In the genomic region with DNA sequence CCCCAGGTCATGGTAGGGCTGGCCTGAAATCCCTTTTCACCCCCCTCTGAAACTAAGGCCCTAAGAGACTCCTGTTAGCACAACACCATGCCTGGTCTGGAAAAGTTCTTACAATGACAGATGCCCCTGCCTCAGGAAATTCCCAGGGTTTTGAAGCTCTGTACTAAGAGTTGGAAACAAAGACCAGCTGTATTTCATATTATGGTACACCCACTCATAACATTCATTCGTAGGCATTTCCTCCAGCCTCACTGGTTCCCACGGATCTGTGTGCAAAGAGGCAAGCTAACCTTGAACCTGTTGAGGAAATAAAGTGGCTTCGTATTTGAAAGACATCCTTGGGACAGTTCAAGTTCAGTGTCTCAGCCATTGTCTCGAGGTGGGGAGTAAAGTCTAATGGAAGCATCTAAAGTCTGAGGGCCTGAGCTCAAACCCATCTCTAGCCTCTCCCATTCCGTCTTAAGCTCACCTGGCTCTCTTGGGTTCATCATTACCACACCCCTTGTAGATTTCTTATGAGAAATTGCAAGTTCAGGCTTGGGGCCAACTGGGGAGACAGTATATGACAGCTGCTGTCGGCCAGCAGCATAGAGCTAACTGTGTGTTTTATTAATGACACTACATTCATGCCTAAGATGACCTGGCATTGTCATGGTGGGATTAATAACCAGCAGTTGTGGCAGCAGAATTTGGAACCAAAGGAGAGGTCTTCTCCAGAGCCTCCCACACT, we compare ENCODE assay signal across 13 mouse cellular contexts. TPM values are rescaled to one million over a fixed set of nuclear protein-coding genes. Genes with fewer than 3 reads are reported as not detected.
A peak's percentile ranks its signal among the peaks of the same experiment; 100 is the strongest.
DNase-seq lines count a peak whose midpoint lies in the region; ATAC-seq and TF ChIP-seq lines count a peak whose summit lies in the region.
"Had no signal": no experiment of that assay in that cellular context is flagged by ENCODE, and none has a peak within 500 bp of the region (broad histone marks: within the 10 kb centered on the region; RNA-seq: fewer than 3 reads in every experiment).

No protein-coding gene starts in this region.

- no peak for DNase-seq in kidney, adult 18-20 months
- DNase-seq in stomach, postnatal 0 days (ENCODE audit: low spot score): no peak
- DNase-seq in urinary bladder, adult 18-20 months (ENCODE audit: low spot score in 2 of 2): no peak
- DNase-seq: cerebellum, adult 8-10 months had no signal

- H3K4me1 ChIP-seq in kidney, embryonic 14.5 days (ENCODE audit: control insufficient read depth, insufficient read depth, low read length): 0 out of 2 replicates have a peak, but pooled peaks cover 4% of the 10 kb centered on the region
- peaks cover 4% of the 10 kb centered on the region for H3K4me1 ChIP-seq in neural tube, embryonic 13.5 days (replicated peaks)
- H3K4me1 ChIP-seq in neural tube, embryonic 15.5 days: no peaks in the 10 kb centered on the region
- H3K4me1 ChIP-seq in heart, embryonic 16.5 days (ENCODE audit: control insufficient read depth, insufficient read depth, low read length): peaks cover 25% of the 10 kb centered on the region
- H3K4me1 ChIP-seq in stomach, postnatal 0 days (replicated peaks; ENCODE audit: control insufficient read depth, insufficient read depth): no peaks in the 10 kb centered on the region
- H3K4me1 ChIP-seq: forebrain, embryonic 15.5 days; hindbrain, embryonic 12.5 days had no signal

- 0 out of 2 replicates have a peak overlapping the region, but pooled peaks have one; percentile 1 for H3K27ac ChIP-seq in kidney, embryonic 14.5 days (ENCODE audit: low read depth, low read length)
- 0 out of 2 replicates have a peak overlapping the region, but pooled peaks have one; percentile 18 for H3K27ac ChIP-seq in neural tube, embryonic 13.5 days (replicated peaks)
- no peak overlapping the region for H3K27ac ChIP-seq in neural tube, embryonic 15.5 days (replicated peaks)
- H3K27ac ChIP-seq in heart, embryonic 16.5 days (ENCODE audit: low read length): peak overlapping the region; percentile 65
- peak overlapping the region; percentile 61; the same call in 1 of the 2 replicates for H3K27ac ChIP-seq in stomach, postnatal 0 days (replicated peaks)
- H3K27ac ChIP-seq: forebrain, embryonic 15.5 days; hindbrain, embryonic 12.5 days had no signal

- ATAC-seq in kidney, embryonic 14.5 days (ENCODE audit: low FRiP score, low TSS enrichment): no peak
- no peak for ATAC-seq in neural tube, embryonic 13.5 days (ENCODE audit: low read depth)
- no peak for ATAC-seq in neural tube, embryonic 15.5 days (ENCODE audit: low FRiP score)
- ATAC-seq in heart, embryonic 16.5 days (replicated peaks; ENCODE audit: extremely low read depth, insufficient read depth, low FRiP score): no peak
- no peak for ATAC-seq in stomach, postnatal 0 days (ENCODE audit: low FRiP score, low TSS enrichment)
- no peak for ATAC-seq in inflammation-experienced regulatory T-cells, adult 6 months
- ATAC-seq: forebrain, embryonic 15.5 days had no signal

- no peak for TF ChIP-seq CTCF in stomach, postnatal 0 days (IDR thresholded peaks at IDR 0.05; ENCODE audit: low read depth)

- H3K27me3 ChIP-seq in kidney, embryonic 14.5 days (ENCODE audit: control insufficient read depth, insufficient read depth, low read length): no peaks in the 10 kb centered on the region
- no peaks in the 10 kb centered on the region for H3K27me3 ChIP-seq in neural tube, embryonic 13.5 days
- H3K27me3 ChIP-seq in neural tube, embryonic 15.5 days (replicated peaks): no peaks in the 10 kb centered on the region
- no peaks in the 10 kb centered on the region for H3K27me3 ChIP-seq in heart, embryonic 16.5 days (ENCODE audit: control insufficient read depth, insufficient read depth, low read length)
- H3K27me3 ChIP-seq in stomach, postnatal 0 days (ENCODE audit: control insufficient read depth, insufficient read depth, low read length): no peaks in the 10 kb centered on the region
- H3K27me3 ChIP-seq: forebrain, embryonic 15.5 days; hindbrain, embryonic 12.5 days; megakaryocyte, embryonic 14.5 days had no signal

- H3K4me3 ChIP-seq in kidney, embryonic 14.5 days (ENCODE audit: low read length): no peak overlapping the region
- H3K4me3 ChIP-seq in neural tube, embryonic 13.5 days: no peak overlapping the region
- H3K4me3 ChIP-seq in neural tube, embryonic 15.5 days (replicated peaks): no peak overlapping the region
- H3K4me3 ChIP-seq in heart, embryonic 16.5 days (ENCODE audit: low read length): no peak overlapping the region
- H3K4me3 ChIP-seq in stomach, postnatal 0 days (ENCODE audit: low read depth, low read length): no peak overlapping the region
- H3K4me3 ChIP-seq: forebrain, embryonic 15.5 days; hindbrain, embryonic 12.5 days; megakaryocyte, embryonic 14.5 days had no signal

- H3K9me3 ChIP-seq in kidney, embryonic 14.5 days (ENCODE audit: control insufficient read depth, low read length): no peaks in the 10 kb centered on the region
- no peaks in the 10 kb centered on the region for H3K9me3 ChIP-seq in neural tube, embryonic 13.5 days
- no peaks in the 10 kb centered on the region for H3K9me3 ChIP-seq in neural tube, embryonic 15.5 days (replicated peaks)
- no peaks in the 10 kb centered on the region for H3K9me3 ChIP-seq in heart, embryonic 16.5 days (replicated peaks; ENCODE audit: control insufficient read depth, low read length)
- H3K9me3 ChIP-seq in stomach, postnatal 0 days (ENCODE audit: control insufficient read depth, low read length): no peaks in the 10 kb centered on the region
- H3K9me3 ChIP-seq: forebrain, embryonic 15.5 days; hindbrain, embryonic 12.5 days; megakaryocyte, embryonic 14.5 days had no signal

- no peaks in the 10 kb centered on the region; the same call in 1 of the 2 replicates for H3K36me3 ChIP-seq in kidney, embryonic 14.5 days (ENCODE audit: control insufficient read depth, insufficient read depth, low read length)
- H3K36me3 ChIP-seq in neural tube, embryonic 13.5 days: no peaks in the 10 kb centered on the region
- H3K36me3 ChIP-seq in neural tube, embryonic 15.5 days: no peaks in the 10 kb centered on the region
- peaks cover 9% of the 10 kb centered on the region; the same call in 1 of the 2 replicates for H3K36me3 ChIP-seq in heart, embryonic 16.5 days (ENCODE audit: control insufficient read depth, insufficient read depth)
- H3K36me3 ChIP-seq in stomach, postnatal 0 days (ENCODE audit: control insufficient read depth, insufficient read depth, low read length): no peaks in the 10 kb centered on the region; the same call in 1 of the 2 replicates
- H3K36me3 ChIP-seq: forebrain, embryonic 15.5 days; hindbrain, embryonic 12.5 days had no signal

- no peak for TF ChIP-seq EP300 in stomach, postnatal 0 days (optimal IDR thresholded peaks at IDR 0.05)

- no peak overlapping the region for H3K9ac ChIP-seq in kidney, embryonic 14.5 days (ENCODE audit: low read depth, low read length)
- H3K9ac ChIP-seq in neural tube, embryonic 13.5 days: no peak overlapping the region
- H3K9ac ChIP-seq in neural tube, embryonic 15.5 days (replicated peaks): no peak overlapping the region
- H3K9ac ChIP-seq in heart, embryonic 16.5 days (ENCODE audit: low read length): no peak overlapping the region
- no peak overlapping the region for H3K9ac ChIP-seq in stomach, postnatal 0 days (ENCODE audit: low read length)
- H3K9ac ChIP-seq: forebrain, embryonic 15.5 days; hindbrain, embryonic 12.5 days had no signal

- no peak overlapping the region for H3K4me2 ChIP-seq in kidney, embryonic 14.5 days (replicated peaks; ENCODE audit: low read depth, low read length)
- no peak overlapping the region for H3K4me2 ChIP-seq in neural tube, embryonic 13.5 days
- H3K4me2 ChIP-seq in neural tube, embryonic 15.5 days: no peak overlapping the region
- no peak overlapping the region for H3K4me2 ChIP-seq in heart, embryonic 16.5 days (ENCODE audit: low read depth, low read length)
- H3K4me2 ChIP-seq in stomach, postnatal 0 days (replicated peaks; ENCODE audit: low read depth): no peak overlapping the region
- H3K4me2 ChIP-seq: forebrain, embryonic 15.5 days; hindbrain, embryonic 12.5 days; liver, embryonic 11.5 days had no signal

- 73% methylated on average over 6 of the region's 6 CpGs for WGBS in kidney, embryonic 14.5 days
- 72% methylated on average over 6 of the region's 6 CpGs for WGBS in neural tube, embryonic 13.5 days
- 79% methylated on average over 6 of the region's 6 CpGs for WGBS in neural tube, embryonic 15.5 days
- 58% methylated on average over 6 of the region's 6 CpGs for WGBS in heart, embryonic 16.5 days
- 51% methylated on average over 6 of the region's 6 CpGs for WGBS in stomach, postnatal 0 days

RNA-seq across cellular contexts. Expression of a gene that starts 41.5 kb away (rescaled TPM):
- 6.7 and 9.2 TPM in 2 replicates for polyA plus RNA-seq in kidney, embryonic 14.5 days (2014; fragmentation: Nextera tagmentation; extraction: Ambion mirVana)
- polyA plus RNA-seq in neural tube, embryonic 13.5 days (2015; fragmentation: Nextera tagmentation; extraction: Ambion mirVana): 4.6 and 5.7 TPM in 2 replicates
- polyA plus RNA-seq in neural tube, embryonic 15.5 days (2015; fragmentation: Nextera tagmentation; extraction: Ambion mirVana): 3.2 and 6.7 TPM in 2 replicates
- polyA plus RNA-seq in heart, embryonic 16.5 days (2015; fragmentation: Nextera tagmentation; extraction: Ambion mirVana): 9.5 and 9.7 TPM in 2 replicates
- 2.9 and 3.0 TPM in 2 replicates for polyA plus RNA-seq in stomach, postnatal 0 days (2015; fragmentation: Nextera tagmentation; extraction: Ambion mirVana)
- polyA plus RNA-seq in inflammation-experienced regulatory T-cells, adult 6 months (2017; shearing (Covaris generic)): 10 to 100 TPM; 45.7 to 59.8 (median 53.3) TPM
